Mouse (Mus musculus) liver, embryonic 14.5 days (tissue): Measurements from ENCODE around the gene Rbms1.

ENCODE experiments used
- CTCF ChIP-seq: IDR thresholded peaks from 2 replicates; pipeline ENCODE4 v1.5.1; 2016; ENCODE audit warnings: antibody characterized with exemption, low read depth, control low read depth
- EP300 ChIP-seq: IDR thresholded peaks from 2 replicates; pipeline ENCODE4 v1.6.1; 2016; ENCODE audit warnings: antibody characterized with exemption, low read depth

DNA sequence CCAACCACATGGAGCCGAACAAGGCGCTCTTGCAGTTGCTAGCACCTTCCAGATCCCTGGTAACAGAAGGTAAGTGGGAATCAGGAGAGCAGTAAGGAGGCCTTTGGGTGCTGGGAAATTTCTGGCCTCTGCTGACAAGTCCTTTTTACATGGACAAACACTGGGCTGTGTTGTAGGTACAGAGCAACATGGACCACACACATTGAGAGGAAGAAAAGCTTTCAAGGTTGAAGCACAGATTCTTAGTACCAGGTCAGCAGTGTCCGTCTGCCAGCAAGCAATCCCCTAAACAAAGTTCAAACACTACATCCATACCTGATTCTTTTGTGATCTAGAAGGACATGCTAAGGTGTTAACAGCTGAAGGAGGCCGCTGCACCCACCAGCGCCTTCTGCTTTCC is 1.7 kb downstream of the Rbms1 start:
- TF ChIP-seq CTCF (no peak), EP300 (no peak)
